Mouse (Mus musculus): ENCODE data around the gene Serinc3.

DNA sequence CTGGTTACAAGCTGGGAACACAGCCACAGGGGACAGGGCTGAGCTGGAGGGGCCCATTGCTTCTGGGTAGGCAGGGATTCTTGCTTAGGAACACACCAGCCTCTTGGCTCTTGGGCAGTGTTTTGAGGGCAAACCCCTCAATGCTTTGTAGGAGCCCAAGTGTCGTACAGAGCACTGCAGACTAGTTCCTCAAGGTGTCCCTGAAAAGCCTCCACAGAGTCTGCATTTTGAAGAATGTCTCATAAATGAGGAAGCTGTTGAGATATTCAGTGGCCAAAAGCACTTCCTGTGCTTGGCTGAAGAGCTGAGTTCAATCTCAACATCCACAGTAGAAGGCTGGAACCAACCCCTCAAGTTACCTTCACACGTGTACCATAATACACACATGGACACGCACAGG, 31.8 kb upstream of the Serinc3 start:
- TF ChIP-seq GATA1 (IDR thresholded peaks at IDR 0.05; ENCODE audit: borderline replicate concordance, low read length): no peak
- TF ChIP-seq FLI1 (IDR thresholded peaks at IDR 0.05; ENCODE audit: low read length): no peak

Data from megakaryocyte, embryonic 14.5 days (primary cell).